Mouse (Mus musculus) E14TG2a.4 (cell line): ENCODE data around the gene Gm20388.

Experiments used
- CTCF ChIP-seq: conservative IDR thresholded peaks from 2 replicates; pipeline ENCODE4 v1.5.1; 2014; ENCODE audit warnings: low read length
- POU5F1 ChIP-seq: IDR thresholded peaks from 2 replicates; pipeline ENCODE4 v1.6.1; 2014; ENCODE audit warnings: low read length, borderline replicate concordance

DNA sequence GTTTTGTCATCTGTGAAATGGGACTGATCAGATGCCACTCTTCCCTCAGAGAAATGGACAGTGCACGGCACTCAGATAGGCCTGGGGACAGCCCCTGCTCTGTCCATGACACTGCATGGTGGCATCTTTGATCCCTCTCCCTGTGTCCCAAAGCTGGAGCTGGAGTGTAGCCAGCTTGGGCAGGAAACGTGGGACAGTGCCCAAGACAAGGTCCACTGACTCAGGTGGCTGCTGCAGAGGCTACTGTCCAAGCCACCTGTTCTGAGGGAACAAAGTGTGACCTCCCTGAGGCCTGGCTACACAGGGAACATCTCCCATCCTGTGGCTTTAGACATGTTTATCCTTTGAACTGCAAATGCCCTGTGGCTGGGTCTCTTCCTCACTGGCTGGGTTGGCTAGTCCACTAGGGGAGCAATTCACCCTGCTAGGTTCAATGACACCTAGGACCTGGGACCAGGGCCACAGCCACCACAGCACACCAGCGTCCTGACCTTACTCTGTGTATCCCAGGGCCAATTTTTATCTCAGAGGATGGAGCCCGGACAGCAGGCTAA is 271.3 kb downstream of the Gm20388 start:
- TF ChIP-seq CTCF (no peak), POU5F1 (no peak)
